Mouse (Mus musculus) thymus, adult 2 months (tissue): ENCODE measurements around the gene Aftph.

Experiments
- CTCF ChIP-seq: fragments of 200-500 bp; IDR thresholded peaks from 2 replicates; pipeline ENCODE4 v1.5.1; 2012; ENCODE audit warnings: mild to moderate bottlenecking, control low read depth, low read length, moderate library complexity, borderline replicate concordance; ENCODE audit not compliant: control insufficient read depth, poor library complexity, insufficient read depth; ENCODE audit errors: extremely low read depth
- POLR2A ChIP-seq: fragments of 200-500 bp; IDR thresholded peaks from 2 replicates; pipeline ENCODE4 v1.6.1; 2012; ENCODE audit warnings: mild to moderate bottlenecking, low read length, control low read depth, moderate library complexity; ENCODE audit not compliant: control insufficient read depth, poor library complexity, insufficient read depth; ENCODE audit errors: extremely low read depth

- TF ChIP-seq CTCF (no peak), POLR2A (no peak)
Measured at GRCm38 (mm10) chr11:20783467-20783866, 42.1 kb upstream of the Aftph start.
